Mouse (Mus musculus) macrophage (primary cell): ENCODE results near the gene Dohh. TPM values are rescaled to one million over a fixed set of nuclear protein-coding genes. Genes with fewer than 3 reads are reported as not detected.

ENCODE experiments used
- H3K27ac ChIP-seq: fragments of 350-480 bp; formaldehyde crosslinking; 2 replicates; pipeline ENCODE4 v1.9.0; 2021
- H3K36me3 ChIP-seq: fragments of 350-480 bp; formaldehyde crosslinking; 2 replicates; pipeline ENCODE4 v1.9.0; 2021; ENCODE audit errors: inconsistent target
- H3K4me3 ChIP-seq: fragments of 350-480 bp; formaldehyde crosslinking; 2 replicates; pipeline ENCODE4 v1.9.0; 2021; ENCODE audit errors: inconsistent target
- H3K79me2 ChIP-seq: fragments of 350-480 bp; formaldehyde crosslinking; 2 replicates; pipeline ENCODE4 v1.9.0; 2021; ENCODE audit errors: inconsistent target
- WGBS: methylation state at CpG from one replicate; pipeline ENCODE4 v1.1.7; 2026; ENCODE audit warnings: inconsistent platforms; ENCODE audit not compliant: missing documents; 5-methylcytosine and 5-hydroxymethylcytosine counted together
- polyA plus RNA-seq: library from polyadenylated mRNA; stranded (reverse); fragments of 250-400 nt; gene quantifications from 3 replicates; pipeline ENCODE4 v1.2.4, GENCODE M21; 2018; ENCODE audit warnings: inconsistent platforms

Dohh gene
- polyA plus RNA-seq, 1 experiment from 2014 or later = 21.0 TPM

- Histone ChIP-seq H3K36me3 (peaks cover 32% of the 10 kb centered on the region; the same call in 1 of the 2 replicates), H3K4me3 (no peak overlapping the region), H3K79me2 (peaks cover 60% of the 10 kb centered on the region; the same call in 1 of the 2 replicates), H3K27ac (no peak overlapping the region)
- WGBS = 92% methylated on average over 9 of the region's 18 CpGs
These were observed 15.6 kb downstream of the Dohh start for GRCm38 (mm10) chr10:81399798-81400308.

- Histone ChIP-seq H3K27ac (peak overlapping the region; percentile 86), H3K79me2 (peaks cover 65% of the 10 kb centered on the region; the same call in 1 of the 2 replicates), H3K4me3 (no peak overlapping the region), H3K36me3 (peaks cover 32% of the 10 kb centered on the region; the same call in 1 of the 2 replicates)
- WGBS = 96% methylated on average over 21 of the region's 22 CpGs
These were observed 16.4 kb downstream of the Dohh start for GRCm38 (mm10) chr10:81400371-81401204.

- Histone ChIP-seq H3K27ac (peak overlapping the region; percentile 86), H3K36me3 (peaks cover 32% of the 10 kb centered on the region; the same call in 1 of the 2 replicates), H3K79me2 (peaks cover 71% of the 10 kb centered on the region; the same call in 1 of the 2 replicates), H3K4me3 (no peak overlapping the region)
- 79% methylated on average over 10 of the region's 10 CpGs for WGBS
These were observed 16.9 kb downstream of the Dohh start for GRCm38 (mm10) chr10:81401205-81401520.

GRCm38 (mm10) chr10:81401521-81402226 is 17.4 kb downstream of the Dohh start:
- H3K27ac ChIP-seq = peak overlapping the region; percentile 86
- WGBS = 70% methylated on average over 17 of the region's 18 CpGs

GRCm38 (mm10) chr10:81402227-81402765 is 18.1 kb downstream of the Dohh start:
- H3K79me2 ChIP-seq = peaks cover 80% of the 10 kb centered on the region
- WGBS = 82% methylated on average over 7 of the region's 7 CpGs
- H3K36me3 ChIP-seq = peaks cover 31% of the 10 kb centered on the region; the same call in 1 of the 2 replicates
- H3K27ac ChIP-seq = peak overlapping the region; percentile 86
- H3K4me3 ChIP-seq = no peak overlapping the region

More at GRCm38 (mm10) chr10:81401521-81402226, 17.4 kb downstream of the Dohh start:
- Histone ChIP-seq H3K4me3 (no peak overlapping the region), H3K79me2 (peaks cover 76% of the 10 kb centered on the region; the same call in 1 of the 2 replicates), H3K36me3 (peaks cover 32% of the 10 kb centered on the region; the same call in 1 of the 2 replicates)

GRCm38 (mm10) chr10:81403511-81403910 is 19.3 kb downstream of the Dohh start:
- WGBS = 97% methylated on average over 10 of the region's 10 CpGs
- peaks cover 69% of the 10 kb centered on the region for H3K79me2 ChIP-seq
- no peak overlapping the region for H3K27ac ChIP-seq
- H3K4me3 ChIP-seq = no peak overlapping the region
- peaks cover 22% of the 10 kb centered on the region; the same call in 1 of the 2 replicates for H3K36me3 ChIP-seq

GRCm38 (mm10) chr10:81404082-81404481 is 19.9 kb downstream of the Dohh start:
- Histone ChIP-seq H3K4me3 (no peak overlapping the region), H3K36me3 (peaks cover 20% of the 10 kb centered on the region; the same call in 1 of the 2 replicates), H3K27ac (peak overlapping the region; percentile 42), H3K79me2 (peaks cover 64% of the 10 kb centered on the region)
- 77% methylated on average over 9 of the region's 9 CpGs for WGBS

- peaks cover 64% of the 10 kb centered on the region for H3K79me2 ChIP-seq
- 30% methylated on average over 18 of the region's 18 CpGs for WGBS
- H3K27ac ChIP-seq = peak overlapping the region; percentile 93
- peaks cover 13% of the 10 kb centered on the region; the same call in 1 of the 2 replicates for H3K36me3 ChIP-seq
- no peak overlapping the region for H3K4me3 ChIP-seq
These were observed 20.5 kb downstream of the Dohh start for GRCm38 (mm10) chr10:81404720-81405119.

GRCm38 (mm10) chr10:81405588-81406201 is 21.5 kb downstream of the Dohh start:
- no peak overlapping the region for H3K4me3 ChIP-seq
- H3K36me3 ChIP-seq = peaks cover 11% of the 10 kb centered on the region; the same call in 1 of the 2 replicates
- peak overlapping the region; percentile 93 for H3K27ac ChIP-seq

GRCm38 (mm10) chr10:81406504-81407440 is 22.5 kb downstream of the Dohh start:
- Histone ChIP-seq H3K79me2 (peaks cover 64% of the 10 kb centered on the region), H3K4me3 (peak overlapping the region; percentile 29), H3K36me3 (peaks cover 11% of the 10 kb centered on the region; the same call in 1 of the 2 replicates), H3K27ac (peak overlapping the region; percentile 93)
- 58% methylated on average over 24 of the region's 24 CpGs for WGBS

More at GRCm38 (mm10) chr10:81405588-81406201, 21.5 kb downstream of the Dohh start:
- WGBS = 58% methylated on average over 13 of the region's 13 CpGs
- H3K79me2 ChIP-seq = peaks cover 60% of the 10 kb centered on the region

- peak overlapping the region; percentile 29 for H3K4me3 ChIP-seq
- H3K79me2 ChIP-seq = peaks cover 74% of the 10 kb centered on the region
- H3K27ac ChIP-seq = peak overlapping the region; percentile 93
- peaks cover 11% of the 10 kb centered on the region; the same call in 1 of the 2 replicates for H3K36me3 ChIP-seq
- 27% methylated on average over 31 of the region's 31 CpGs for WGBS
These were observed 23.6 kb downstream of the Dohh start for GRCm38 (mm10) chr10:81407539-81408423.

- H3K27ac ChIP-seq = peak overlapping the region; percentile 93
- peaks cover 10% of the 10 kb centered on the region; the same call in 1 of the 2 replicates for H3K36me3 ChIP-seq
- peaks cover 78% of the 10 kb centered on the region for H3K79me2 ChIP-seq
- 72% methylated on average over 13 of the region's 13 CpGs for WGBS
- H3K4me3 ChIP-seq = no peak overlapping the region
These were observed 24.1 kb downstream of the Dohh start for GRCm38 (mm10) chr10:81408424-81408729.
